ENCODE assay signal across 22 mouse cellular contexts in the genomic region with DNA sequence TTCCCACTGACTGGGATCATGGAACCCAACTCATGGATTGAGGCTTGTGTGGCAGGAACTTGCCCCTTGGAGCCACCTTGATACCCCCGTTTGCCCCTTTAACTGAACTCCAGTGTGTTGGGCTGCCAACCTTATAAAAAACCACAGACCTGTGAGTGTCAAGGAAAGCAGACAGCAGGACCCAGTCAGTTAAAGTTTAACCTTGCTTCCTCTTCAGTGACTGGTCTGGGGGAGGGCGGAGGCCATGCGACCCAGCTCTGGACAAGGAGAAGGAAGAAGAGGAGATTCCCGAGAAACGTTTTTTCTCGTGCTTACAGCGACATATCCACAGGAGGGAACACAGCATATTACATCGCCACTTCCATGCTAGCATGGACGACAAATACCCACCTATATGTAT.
DNase-seq lines count a peak whose midpoint lies in the region; ATAC-seq and TF ChIP-seq lines count a peak whose summit lies in the region.
"Had no signal": no experiment of that assay in that cellular context is flagged by ENCODE, and none has a peak within 500 bp of the region (broad histone marks: within the 10 kb centered on the region; RNA-seq: fewer than 3 reads in every experiment).

No protein-coding gene starts in this region.

- no peaks in the 10 kb centered on the region for H3K9me3 ChIP-seq in kidney, embryonic 15.5 days (replicated peaks)
- H3K9me3 ChIP-seq in liver, postnatal 0 days (ENCODE audit: low read length), result no peaks in the 10 kb centered on the region
- H3K9me3 ChIP-seq in liver, embryonic 11.5 days (ENCODE audit: control insufficient read depth, low read length), result no peaks in the 10 kb centered on the region
- H3K9me3 ChIP-seq: embryonic facial prominence, embryonic 10.5 days; forebrain, embryonic 13.5 days; heart, embryonic 15.5 days; hindbrain, embryonic 13.5 days had no signal

- no peaks in the 10 kb centered on the region for H3K36me3 ChIP-seq in kidney, embryonic 15.5 days
- no peaks in the 10 kb centered on the region for H3K36me3 ChIP-seq in liver, postnatal 0 days (replicated peaks; ENCODE audit: insufficient read depth, low read length)
- no peaks in the 10 kb centered on the region for H3K36me3 ChIP-seq in liver, embryonic 11.5 days (ENCODE audit: control insufficient read depth, insufficient read depth, low read length)
- H3K36me3 ChIP-seq: embryonic facial prominence, embryonic 10.5 days; heart, embryonic 15.5 days; hindbrain, embryonic 13.5 days had no signal

- ATAC-seq in kidney, embryonic 15.5 days (replicated peaks; ENCODE audit: low FRiP score), result no peak
- peak; percentile 47; the same call in 1 of the 2 replicates for ATAC-seq in liver, postnatal 0 days
- ATAC-seq in liver, embryonic 11.5 days (replicated peaks; ENCODE audit: low FRiP score), result no peak
- ATAC-seq: activated CD4-positive, CD25-positive, alpha-beta regulatory T cell, adult 4 months; forebrain, embryonic 13.5 days; forebrain, postnatal 0 days had no signal

- TF ChIP-seq EP300 in liver, postnatal 0 days (IDR thresholded peaks at IDR 0.05; ENCODE audit: low read depth), result no peak

- no peaks in the 10 kb centered on the region for H3K27me3 ChIP-seq in kidney, embryonic 15.5 days
- H3K27me3 ChIP-seq in liver, postnatal 0 days (ENCODE audit: insufficient read depth, low read length), result no peaks in the 10 kb centered on the region
- H3K27me3 ChIP-seq in liver, embryonic 11.5 days (replicated peaks; ENCODE audit: control insufficient read depth, insufficient read depth, low read length), result no peaks in the 10 kb centered on the region
- H3K27me3 ChIP-seq: forebrain, embryonic 13.5 days; heart, embryonic 15.5 days; hindbrain, embryonic 13.5 days had no signal

- H3K9ac ChIP-seq in kidney, embryonic 15.5 days, result no peak overlapping the region
- H3K9ac ChIP-seq in liver, postnatal 0 days (replicated peaks), result no peak overlapping the region
- no peak overlapping the region for H3K9ac ChIP-seq in liver, embryonic 11.5 days (ENCODE audit: low read depth, low read length)
- H3K9ac ChIP-seq: forebrain, embryonic 13.5 days; forebrain, postnatal 0 days; heart, embryonic 15.5 days; hindbrain, embryonic 13.5 days had no signal

- 75% methylated on average over 9 of the region's 9 CpGs for WGBS in kidney, embryonic 15.5 days
- WGBS in liver, postnatal 0 days (ENCODE audit: insufficient replicate concordance), result 64% methylated on average over 9 of the region's 9 CpGs
- 82% methylated on average over 9 of the region's 9 CpGs for WGBS in liver, embryonic 11.5 days

- no peak overlapping the region for H3K4me2 ChIP-seq in kidney, embryonic 15.5 days
- no peak overlapping the region for H3K4me2 ChIP-seq in liver, postnatal 0 days (ENCODE audit: low read depth, low read length)
- H3K4me2 ChIP-seq in liver, embryonic 11.5 days, result no peak overlapping the region
- H3K4me2 ChIP-seq: forebrain, embryonic 13.5 days; heart, embryonic 11.5 days; heart, embryonic 15.5 days; hindbrain, embryonic 13.5 days had no signal

- no peak overlapping the region for H3K4me3 ChIP-seq in kidney, embryonic 15.5 days (replicated peaks)
- H3K4me3 ChIP-seq in liver, postnatal 0 days (ENCODE audit: low read depth, low read length), result no peak overlapping the region
- H3K4me3 ChIP-seq in liver, embryonic 11.5 days (ENCODE audit: low read depth, low read length), result no peak overlapping the region
- H3K4me3 ChIP-seq: embryonic facial prominence, embryonic 10.5 days; forebrain, embryonic 13.5 days; gastrocnemius, adult 2 months; heart, embryonic 15.5 days; hindbrain, embryonic 13.5 days had no signal

- 0 out of 2 replicates have a peak, but pooled peaks cover 6% of the 10 kb centered on the region for H3K4me1 ChIP-seq in kidney, embryonic 15.5 days
- peaks cover 2% of the 10 kb centered on the region; the same call in 1 of the 2 replicates for H3K4me1 ChIP-seq in liver, postnatal 0 days (ENCODE audit: insufficient read depth)
- H3K4me1 ChIP-seq in liver, embryonic 11.5 days (replicated peaks; ENCODE audit: control insufficient read depth, insufficient read depth, low read length), result no peaks in the 10 kb centered on the region
- H3K4me1 ChIP-seq: forebrain, embryonic 13.5 days; heart, embryonic 15.5 days; hindbrain, embryonic 13.5 days had no signal

- no peak for TF ChIP-seq CTCF in liver, postnatal 0 days (IDR thresholded peaks at IDR 0.05; ENCODE audit: low read depth)

- DNase-seq in kidney, adult 11 months, result peak; percentile 4
- no peak for DNase-seq in liver, postnatal 0 days
- DNase-seq in liver, embryonic 11.5 days (ENCODE audit: low spot score), result no peak
- peak; percentile 23 to 48 for DNase-seq in kidney, postnatal 25 days
- no peak for DNase-seq in T-cell, adult 2 months (ENCODE audit: low spot score)
- no peak for DNase-seq in cerebellum, adult 9-10 months
- DNase-seq in cerebellum, postnatal 10 days, result no peak
- DNase-seq: adrenal gland, postnatal 14 days; cerebellum, adult 11-12 months; cerebellum, adult 9-11 months; forebrain, postnatal 0 days; gastrocnemius, adult 2 months; gastrocnemius, postnatal 25 days; heart, adult 18-20 months; heart, postnatal 14 days had no signal

- H3K27ac ChIP-seq in kidney, embryonic 15.5 days, result no peak overlapping the region
- no peak overlapping the region for H3K27ac ChIP-seq in liver, postnatal 0 days (ENCODE audit: low read depth)
- no peak overlapping the region for H3K27ac ChIP-seq in liver, embryonic 11.5 days (ENCODE audit: low read depth, low read length)
- H3K27ac ChIP-seq: embryonic facial prominence, embryonic 10.5 days; forebrain, embryonic 13.5 days; gastrocnemius, adult 2 months; heart, embryonic 15.5 days; hindbrain, embryonic 13.5 days had no signal

Comparison
In these comparisons a context has a peak if more than half of its experiments do, and no peak if none do; other contexts are left out.
1. DNase-seq: peak in kidney, adult 11 months (single experiment) and kidney, postnatal 25 days (2 of 2); none in liver, postnatal 0 days (single experiment), liver, embryonic 11.5 days (single experiment), T-cell, adult 2 months (single experiment), cerebellum, adult 9-10 months (single experiment) and cerebellum, postnatal 10 days (0 of 2).